Mouse (Mus musculus) lung, adult 2 months (tissue): ENCODE data around the gene Rnd1. TPM values are rescaled to one million over a fixed set of nuclear protein-coding genes. Genes with fewer than 3 reads are reported as not detected.

Experiments
- DNase-seq: peaks from one replicate; pipeline ENCODE4 v3.0.0; 2022
- H3K4me1 ChIP-seq: fragments of 200-500 bp; 2 replicates; pipeline ENCODE4 v1.6.1; 2011; ENCODE audit warnings: low read length; ENCODE audit not compliant: control insufficient read depth, insufficient read depth
- H3K4me3 ChIP-seq: fragments of 200-500 bp; replicated peaks from 2 replicates; pipeline ENCODE3; 2011; ENCODE audit warnings: low read depth, mild to moderate bottlenecking, control low read depth, low read length; ENCODE audit errors: extremely low read depth
- CTCF ChIP-seq: fragments of 200-500 bp; IDR thresholded peaks from 2 replicates; pipeline ENCODE4 v1.5.1; 2011; ENCODE audit warnings: mild to moderate bottlenecking, low read length, control low read depth; ENCODE audit not compliant: insufficient read depth
- POLR2A ChIP-seq: fragments of 200-500 bp; IDR thresholded peaks from 2 replicates; pipeline ENCODE4 v1.6.1; 2011; ENCODE audit warnings: low read depth, mild to moderate bottlenecking, control low read depth, low read length, borderline replicate concordance; ENCODE audit errors: extremely low read depth
- WGBS: fragments of 180-500 bp; shearing (Covaris S2); methylation state at CpG from one replicate; pipeline ENCODE4 v1.1.7; 2018; 5-methylcytosine and 5-hydroxymethylcytosine counted together
- polyA plus RNA-seq: library from polyadenylated mRNA; depleted of rRNA; stranded (reverse); fragments of >200 nt; gene quantifications from 2 replicates; pipeline ENCODE4 v1.2.3, GENCODE M21; 2012

Gene Rnd1
- polyA plus RNA-seq, 1 experiment: 23.6 TPM

DNA sequence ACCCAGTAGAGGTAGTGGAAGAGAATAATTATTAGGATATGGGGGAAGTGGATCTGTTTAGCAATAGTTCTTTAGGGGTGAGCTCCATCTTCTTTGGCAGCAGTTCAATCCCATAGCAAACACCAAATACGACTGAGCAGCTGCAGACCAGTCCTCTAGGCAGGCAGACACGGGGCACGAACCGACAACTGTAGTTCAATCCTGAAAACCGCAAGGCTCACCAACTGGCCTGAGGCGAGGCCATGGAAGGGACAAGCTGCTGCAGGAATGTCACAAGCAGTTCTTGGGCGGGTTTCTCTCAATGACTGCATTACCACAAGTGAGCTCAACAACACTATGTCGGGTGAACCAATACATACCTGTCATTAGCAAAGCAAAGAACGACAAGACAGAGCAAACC lies 27.1 kb upstream of the Rnd1 start:
- no peaks in the 10 kb centered on the region for H3K4me1 ChIP-seq
- 60% methylated on average over 9 of the region's 9 CpGs for WGBS
- DNase-seq: no peak
- TF ChIP-seq CTCF: no peak
- no peak for TF ChIP-seq POLR2A
- no peak overlapping the region for H3K4me3 ChIP-seq

DNA sequence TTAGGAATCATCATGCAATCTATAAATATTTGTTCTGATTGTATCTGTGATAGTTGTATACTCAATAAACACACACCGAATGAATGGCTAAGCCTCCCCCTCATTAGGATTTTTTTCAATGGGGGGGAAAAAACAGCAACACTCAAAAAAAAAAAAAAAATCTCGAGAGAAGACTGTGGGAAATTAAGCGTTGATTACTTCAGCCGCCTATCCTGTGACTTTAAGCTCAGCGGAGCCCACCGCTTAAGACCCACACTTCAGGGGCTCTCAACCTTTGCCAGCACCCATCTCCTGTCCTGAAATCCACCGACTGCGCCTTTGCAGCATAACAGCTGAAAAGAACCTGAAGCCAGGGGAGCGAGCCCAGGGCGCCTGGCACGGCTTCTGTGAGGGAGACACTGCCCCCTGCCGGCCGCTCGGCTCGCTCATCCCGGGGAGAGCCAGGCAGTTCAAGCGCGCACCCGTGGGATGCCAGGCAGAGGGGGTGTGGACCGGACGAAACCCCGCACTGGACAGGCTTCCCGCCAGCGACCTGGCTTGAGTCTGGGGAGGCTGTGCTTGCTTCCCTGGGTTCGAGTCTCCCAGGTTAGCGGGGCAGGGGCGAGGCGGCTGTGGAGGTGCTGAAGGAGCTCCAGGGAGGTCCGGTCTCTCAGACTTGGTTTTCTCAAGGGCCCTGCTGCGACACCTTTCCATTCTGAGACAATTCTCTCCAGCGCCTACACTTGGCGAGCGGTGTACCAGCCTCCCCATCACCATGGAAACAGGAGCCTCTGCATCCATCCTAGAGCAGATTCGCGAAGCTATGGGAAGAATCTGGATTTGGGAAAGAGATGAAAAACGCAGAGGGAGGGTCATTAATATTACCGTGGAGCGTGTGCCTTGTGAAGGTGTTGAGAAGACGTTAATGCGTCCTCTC lies 22.2 kb upstream of the Rnd1 start:
- TF ChIP-seq CTCF: peak; percentile 58
- no peak for TF ChIP-seq POLR2A
- no peaks in the 10 kb centered on the region for H3K4me1 ChIP-seq
- WGBS: 5% methylated on average over 40 of the region's 40 CpGs
- no peak overlapping the region for H3K4me3 ChIP-seq
- peak; percentile 87 for DNase-seq

DNA sequence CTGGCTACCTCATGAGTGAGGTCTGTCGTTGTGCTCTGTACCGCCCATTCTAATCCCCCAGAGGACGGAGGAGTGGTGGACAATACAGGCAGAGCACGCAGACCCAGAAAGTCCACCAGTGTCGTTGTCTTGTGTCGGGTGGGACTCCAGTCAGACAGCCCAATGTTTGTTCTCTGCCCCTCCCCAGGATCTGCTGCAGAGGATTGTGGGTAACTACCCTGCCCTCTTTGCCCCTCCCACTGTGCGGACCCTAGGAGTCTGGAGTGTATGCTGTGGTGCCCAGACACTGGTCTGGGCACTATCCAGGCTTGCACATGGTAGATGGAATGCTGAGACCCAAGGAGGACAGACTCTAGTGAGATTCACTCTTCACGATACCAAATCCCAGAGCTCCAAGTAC lies 19.0 kb upstream of the Rnd1 start:
- no peak for TF ChIP-seq CTCF
- no peak for TF ChIP-seq POLR2A
- WGBS: 50% methylated on average over 8 of the region's 8 CpGs
- no peak for DNase-seq
- H3K4me3 ChIP-seq: no peak overlapping the region
- peaks cover 4% of the 10 kb centered on the region; the same call in 1 of the 2 replicates for H3K4me1 ChIP-seq

DNA sequence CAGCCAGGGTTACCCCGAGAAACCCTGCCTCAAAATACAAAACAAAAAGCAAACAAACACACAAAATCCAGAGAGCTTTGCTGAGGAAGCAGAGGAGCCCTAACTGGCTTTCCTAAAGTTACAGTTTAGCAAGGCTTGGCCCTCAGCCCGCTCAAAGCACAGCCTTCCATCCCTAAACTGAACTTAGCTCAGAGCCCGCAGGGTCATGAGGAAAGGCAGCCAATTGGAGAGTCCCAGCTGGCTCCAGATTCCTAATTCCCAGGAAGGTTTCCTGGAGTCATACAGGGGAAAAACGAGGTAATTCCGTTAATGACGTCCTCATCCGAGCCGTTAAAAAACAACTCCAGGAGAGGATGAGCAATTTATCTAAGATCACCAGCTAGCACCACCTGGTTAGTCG lies 18.5 kb upstream of the Rnd1 start:
- peaks cover 4% of the 10 kb centered on the region; the same call in 1 of the 2 replicates for H3K4me1 ChIP-seq
- WGBS: 33% methylated on average over 9 of the region's 9 CpGs
- no peak overlapping the region for H3K4me3 ChIP-seq
- no peak for TF ChIP-seq POLR2A
- no peak for DNase-seq

DNA sequence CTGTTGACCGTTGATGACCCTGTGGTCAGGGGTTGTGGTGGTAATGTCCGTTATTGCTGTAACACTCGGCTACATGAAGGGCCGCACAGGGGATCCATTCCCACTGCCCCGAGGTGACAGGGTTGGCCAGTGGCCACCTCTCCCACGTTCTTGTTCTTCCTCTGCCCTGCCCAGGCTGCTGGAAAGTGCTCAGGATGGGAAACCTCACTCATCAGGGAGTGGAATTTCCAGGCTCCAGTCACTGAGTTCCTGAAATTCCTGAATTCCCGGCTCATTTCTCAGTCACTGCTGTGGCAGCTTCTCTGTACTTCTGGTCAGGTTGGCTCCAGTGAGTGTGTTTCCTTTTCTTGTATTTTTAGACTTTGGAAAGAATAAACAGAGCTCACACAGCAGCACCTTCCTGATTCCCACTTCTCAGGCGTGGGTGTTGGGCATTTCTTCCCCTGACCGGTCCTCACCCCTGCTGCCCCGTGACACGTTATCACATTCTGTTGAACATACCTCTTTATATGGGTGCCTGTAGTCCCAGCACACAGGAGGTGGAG lies 15.0 kb upstream of the Rnd1 start:
- TF ChIP-seq CTCF (no peak), POLR2A (no peak)
- WGBS: 11% methylated on average over 11 of the region's 11 CpGs
- Histone ChIP-seq H3K4me1 (peaks cover 4% of the 10 kb centered on the region; the same call in 1 of the 2 replicates), H3K4me3 (no peak overlapping the region)
- peak; percentile 31 for DNase-seq

DNA sequence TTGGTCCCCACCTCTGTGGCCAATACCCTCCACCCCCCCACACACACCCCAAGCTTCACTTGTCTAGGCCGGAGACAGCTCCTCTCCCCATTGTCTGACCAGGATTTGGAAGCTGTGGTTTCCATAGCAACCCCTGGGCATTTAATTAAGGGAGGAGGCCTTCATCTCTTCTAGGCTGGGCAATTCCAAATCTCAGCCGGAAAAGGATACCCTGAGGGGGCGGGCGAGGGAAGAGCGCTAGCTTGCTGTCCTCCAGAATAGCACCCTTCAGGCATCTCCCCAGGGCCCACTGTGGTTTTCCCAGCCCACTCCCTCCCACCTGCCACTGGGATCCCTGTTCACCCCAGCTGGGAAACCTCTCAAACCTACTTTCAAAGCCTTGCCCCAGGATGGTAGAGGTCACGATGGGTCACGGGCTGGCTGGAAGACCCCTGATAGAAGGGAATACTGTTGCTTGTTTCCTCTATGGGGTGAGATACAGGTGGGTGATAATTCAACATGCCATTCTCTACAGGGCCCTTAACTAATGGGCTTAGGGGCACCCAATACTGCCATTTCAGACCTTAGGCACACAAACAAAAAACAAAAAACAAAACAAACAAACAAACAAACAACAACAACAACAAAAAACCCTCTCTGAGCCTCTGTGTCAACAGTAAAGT lies 14.4 kb upstream of the Rnd1 start:
- WGBS: 66% methylated on average over 7 of the region's 7 CpGs
- Histone ChIP-seq H3K4me3 (no peak overlapping the region), H3K4me1 (peaks cover 4% of the 10 kb centered on the region; the same call in 1 of the 2 replicates)
- TF ChIP-seq POLR2A: no peak
- DNase-seq: no peak

DNA sequence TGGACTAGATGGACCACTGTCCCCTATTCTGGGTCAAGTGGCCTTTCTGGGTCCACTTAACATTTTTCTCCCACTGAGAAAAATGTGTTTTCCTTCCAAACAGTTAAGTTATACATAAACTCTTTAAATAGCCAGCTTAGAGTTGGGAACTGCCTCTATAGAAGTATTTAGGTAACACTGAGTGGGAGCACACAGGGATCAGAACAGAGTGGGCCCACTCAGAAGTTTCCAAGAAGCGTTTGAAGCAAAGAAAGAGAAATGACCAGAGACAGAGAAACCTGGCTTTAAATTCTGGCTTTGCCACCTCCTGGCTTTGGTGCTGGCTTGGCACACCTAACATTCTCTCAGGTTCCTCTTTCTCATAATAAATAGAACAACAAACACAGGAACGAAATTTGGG lies 12.4 kb upstream of the Rnd1 start:
- H3K4me1 ChIP-seq: peaks cover 4% of the 10 kb centered on the region; the same call in 1 of the 2 replicates
- H3K4me3 ChIP-seq: no peak overlapping the region
- no peak for TF ChIP-seq POLR2A
- no peak for TF ChIP-seq CTCF
- no peak for DNase-seq
- WGBS: 81% methylated on average over 2 of the region's 2 CpGs

DNA sequence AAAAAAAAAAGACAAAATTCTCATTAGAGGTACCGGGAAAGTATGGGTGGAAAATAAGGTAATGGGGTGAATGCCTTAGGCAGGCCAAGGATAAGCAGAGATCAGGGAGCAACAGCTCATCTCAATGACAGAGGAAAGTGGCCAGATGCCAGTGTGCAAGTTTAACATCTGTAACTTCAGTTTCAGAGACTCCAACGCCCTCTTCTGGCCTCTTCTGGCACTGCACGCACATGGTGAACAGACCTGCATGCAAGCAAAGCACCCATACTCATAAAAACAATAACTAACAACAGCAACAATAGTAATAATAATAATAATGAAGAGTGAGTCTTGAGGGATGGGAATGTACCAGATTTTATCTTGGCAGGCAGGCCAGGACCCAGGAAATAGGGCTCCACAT lies 8.7 kb upstream of the Rnd1 start:
- 65% methylated on average over 3 of the region's 3 CpGs for WGBS

DNA sequence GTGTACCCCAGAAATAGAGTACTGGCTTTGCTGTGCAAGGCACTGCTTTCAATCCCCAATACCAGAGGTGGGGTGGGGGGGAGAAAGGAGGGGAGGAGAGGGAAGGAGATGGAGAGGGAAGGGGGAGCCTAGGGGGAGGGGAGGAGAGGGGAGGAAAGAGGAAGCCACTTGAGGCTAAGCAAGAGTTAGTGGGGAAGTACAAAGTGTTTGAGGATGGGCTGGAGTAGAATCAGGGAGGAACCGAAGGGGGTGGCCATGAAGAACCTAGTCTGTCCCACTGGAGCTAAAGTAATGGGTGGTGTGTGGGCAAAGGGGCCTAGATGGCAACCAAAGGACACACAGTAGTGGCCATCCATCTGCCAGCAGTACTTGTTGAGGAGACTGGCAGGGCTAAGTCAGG lies 6.5 kb upstream of the Rnd1 start:
- TF ChIP-seq POLR2A (no peak), CTCF (no peak)
- WGBS: 50% methylated on average over 1 of the region's 1 CpGs

More for the DNA sequence above, 8.7 kb upstream of the Rnd1 start:
- no peak for TF ChIP-seq CTCF
- TF ChIP-seq POLR2A: no peak
- Histone ChIP-seq H3K4me1 (no peaks in the 10 kb centered on the region), H3K4me3 (no peak overlapping the region)
- no peak for DNase-seq

More for the DNA sequence above, 6.5 kb upstream of the Rnd1 start:
- DNase-seq: no peak
- no peaks in the 10 kb centered on the region for H3K4me1 ChIP-seq
- H3K4me3 ChIP-seq: no peak overlapping the region
